Mouse (Mus musculus) retina, adult 2 months (tissue): ENCODE data around the gene Bahcc1.

ENCODE experiments used
- DNase-seq: peaks from one replicate; pipeline ENCODE4 v3.0.0-alpha.2; 2012; ENCODE audit warnings: low read depth, low spot score

The Bahcc1 gene

DNA sequence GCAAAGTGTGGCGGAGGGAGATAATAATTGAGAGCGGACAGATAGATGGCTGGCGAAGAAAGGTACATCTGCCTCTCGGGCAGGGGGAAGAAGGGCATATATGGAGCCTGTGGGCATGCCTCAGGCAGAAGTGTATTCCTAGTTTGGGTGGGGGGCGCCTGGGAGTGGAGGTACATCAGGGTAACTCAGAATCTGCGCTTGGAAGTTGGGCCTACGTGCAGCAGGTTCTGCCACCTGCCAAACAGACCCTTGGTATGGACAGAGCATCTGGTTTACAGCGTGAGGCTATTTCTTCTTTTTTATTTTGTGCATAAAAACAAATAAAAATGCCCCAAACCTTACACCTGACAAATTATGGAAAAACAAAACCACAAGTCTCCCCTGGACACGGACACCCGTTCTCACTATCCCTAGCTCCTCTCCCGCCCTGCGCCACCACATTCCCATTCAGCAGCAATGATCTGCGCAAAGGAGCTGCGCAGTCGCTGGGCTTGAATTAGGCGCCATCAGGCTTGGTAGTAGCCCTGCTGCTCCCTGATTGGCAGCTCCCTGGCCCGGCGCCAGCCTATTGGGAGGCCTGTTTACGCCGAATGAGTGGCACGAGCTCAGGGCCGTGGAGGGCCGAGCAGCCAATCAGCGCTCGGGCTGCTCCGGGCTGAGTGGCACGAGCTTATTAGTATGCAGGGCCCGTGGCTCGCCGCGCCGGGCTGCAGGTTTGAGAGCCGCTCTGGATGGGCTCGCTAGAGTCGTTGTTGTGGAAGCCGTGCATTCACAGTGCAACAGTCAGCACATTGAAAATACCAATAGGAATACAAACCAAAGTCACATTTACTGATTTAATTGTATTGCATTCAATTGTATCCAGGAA lies at the start of gene Bahcc1:
Bahcc1 (plus strand) TSS at position 718 of the 868 bp plus-strand sequence.
- peak; percentile 96 for DNase-seq

DNA sequence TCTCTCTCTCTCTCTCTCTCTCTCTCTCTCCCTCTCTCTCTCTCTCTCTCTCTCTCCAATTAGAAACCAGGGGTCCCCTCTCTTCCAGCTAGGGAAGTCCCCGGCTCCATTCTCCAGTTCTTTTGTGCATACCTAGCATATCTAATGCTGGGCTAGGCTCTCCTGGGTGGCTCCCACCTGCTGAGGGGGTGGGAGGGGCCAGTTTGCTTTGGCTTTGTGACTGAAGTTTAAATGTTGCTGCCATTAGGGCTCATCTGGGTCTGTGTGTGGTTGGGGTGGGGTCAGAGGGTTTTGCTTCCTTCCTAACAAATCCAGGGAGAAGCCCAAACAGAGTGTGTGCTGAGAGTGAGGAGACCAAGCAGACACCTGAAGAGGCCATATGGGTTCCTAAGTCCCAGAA lies 49.6 kb upstream of the Bahcc1 start:
- no peak for DNase-seq

DNA sequence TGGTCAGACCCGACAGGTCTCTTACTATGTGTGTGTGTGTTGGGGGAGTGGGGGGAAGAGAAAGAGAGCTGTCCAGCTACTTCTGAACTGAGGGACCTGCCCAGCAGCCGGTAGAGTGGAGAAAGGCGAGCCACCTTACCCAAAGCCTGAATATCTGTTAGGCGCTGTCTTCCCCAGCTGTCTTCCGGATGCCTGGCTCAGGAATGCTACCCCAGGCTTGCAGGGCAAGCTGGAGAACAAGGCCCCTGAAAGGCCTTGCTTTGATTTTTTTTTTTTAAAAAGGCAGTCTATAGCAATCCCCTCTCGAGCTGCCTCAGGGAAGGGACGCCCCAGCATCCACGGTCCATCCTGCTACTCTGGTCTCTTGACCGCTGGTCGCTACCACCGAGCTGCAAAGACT lies 49.0 kb upstream of the Bahcc1 start:
- DNase-seq = no peak

DNA sequence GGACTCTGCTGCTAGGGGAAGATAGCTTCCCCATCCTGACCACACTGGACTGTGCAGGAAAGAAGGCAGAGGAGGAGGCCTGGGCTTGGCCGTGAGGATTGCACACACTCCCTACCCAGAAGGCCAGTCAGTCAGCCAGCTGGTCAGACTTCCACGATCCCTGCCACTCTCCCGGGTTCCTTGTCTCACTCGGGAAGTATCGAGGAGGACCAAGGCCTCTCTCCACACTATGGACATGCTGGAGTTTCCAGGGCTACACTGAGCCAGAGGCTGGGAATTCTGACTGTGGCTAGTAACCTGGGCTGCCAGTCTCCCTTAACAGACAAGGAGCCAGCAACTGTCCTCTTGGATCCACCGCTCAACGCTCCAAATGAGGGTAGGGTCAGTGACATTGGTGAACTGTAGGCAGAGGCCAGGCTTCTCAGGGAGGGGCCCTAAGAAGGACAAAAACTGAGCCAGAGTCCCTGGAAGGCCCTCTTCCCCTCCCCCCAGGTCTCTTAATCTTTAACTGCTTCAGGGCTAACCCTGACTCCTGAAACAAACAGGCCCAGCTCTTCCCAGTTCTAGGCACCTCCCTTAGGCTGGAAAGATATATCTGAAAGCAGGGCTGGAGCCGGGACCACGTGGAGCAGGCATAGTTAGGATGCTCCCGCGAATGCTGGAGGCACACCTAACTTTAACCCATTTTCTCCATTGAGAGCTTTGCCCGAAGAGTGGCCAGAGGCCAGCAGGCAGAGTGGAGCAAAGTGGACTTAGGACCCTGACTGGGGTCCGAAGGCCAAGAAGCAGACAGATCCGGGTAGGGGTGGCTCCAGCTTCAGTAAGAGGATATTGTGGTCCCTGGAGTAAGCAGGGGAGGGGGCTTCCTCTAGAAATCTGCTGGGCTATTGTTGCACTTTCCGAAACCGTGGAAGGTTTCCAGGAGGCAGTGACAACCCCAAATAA lies 48.1 kb upstream of the Bahcc1 start:
- DNase-seq = no peak

DNA sequence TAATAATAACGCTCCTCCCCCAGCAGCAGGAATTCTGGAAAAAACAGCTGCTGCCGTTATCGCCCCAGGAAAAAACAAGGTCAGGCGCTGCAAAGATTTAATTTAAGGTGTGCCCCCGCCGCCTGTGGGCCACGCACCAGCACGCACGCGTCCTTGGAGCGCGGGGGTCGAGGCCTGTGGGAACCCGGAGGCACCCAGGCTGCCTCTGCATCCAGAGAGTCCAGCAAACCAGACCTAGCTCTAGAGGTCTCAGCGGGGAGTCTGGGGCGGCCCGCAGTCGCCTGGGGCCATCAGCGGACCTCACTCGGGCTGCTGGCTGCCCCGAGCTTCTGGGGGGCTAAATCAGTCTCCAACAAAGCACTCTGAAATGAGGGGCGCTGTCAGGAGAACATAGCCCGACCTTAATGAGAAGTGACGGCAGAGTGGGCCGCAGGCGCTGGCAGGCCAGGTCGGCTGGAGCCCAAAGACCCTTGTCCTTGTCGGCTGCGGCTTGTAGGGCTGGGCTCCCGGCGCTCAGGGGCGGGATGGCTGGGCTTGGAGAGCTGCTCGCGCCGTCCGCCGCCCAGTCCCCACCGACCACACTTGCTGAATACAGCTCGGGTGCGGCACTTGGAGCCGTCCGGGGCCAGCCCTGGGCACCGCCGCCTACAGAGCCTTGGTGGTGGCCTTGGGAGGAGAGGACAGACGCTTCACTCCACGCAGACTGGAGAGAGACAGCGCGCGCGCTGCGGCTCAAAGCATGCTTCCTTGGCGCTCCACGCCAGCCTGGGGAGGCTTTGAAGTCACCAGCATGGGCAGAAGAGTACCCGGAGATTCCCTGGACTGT lies 47.2 kb upstream of the Bahcc1 start:
- no peak for DNase-seq

DNA sequence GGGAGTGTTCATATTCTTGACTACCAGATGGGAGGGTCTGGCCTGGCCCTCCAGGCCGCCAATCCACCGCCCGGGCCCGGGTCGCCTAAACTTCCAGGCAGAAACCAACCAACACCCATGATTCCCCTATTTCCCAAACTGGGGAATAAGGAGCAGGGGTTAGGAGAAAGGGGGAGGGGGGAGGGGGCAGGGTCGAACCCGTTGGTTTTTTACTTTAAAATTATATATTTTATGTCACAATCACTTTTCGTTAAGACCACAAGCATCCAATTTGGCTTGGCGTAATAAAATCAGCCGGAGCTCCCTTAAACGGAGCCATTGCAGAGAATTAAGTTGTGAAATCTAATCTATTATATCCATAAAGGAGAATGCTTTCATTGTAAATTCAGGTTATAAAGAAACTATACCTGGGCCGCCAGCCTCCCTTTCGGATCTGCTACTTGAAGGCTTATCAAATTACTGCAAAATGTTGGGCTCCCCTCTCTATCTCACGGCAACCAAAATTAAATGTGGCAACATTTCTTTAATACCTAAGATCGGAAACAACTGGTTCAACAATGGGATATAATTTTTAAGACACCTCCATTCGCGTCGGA lies 46.5 kb upstream of the Bahcc1 start:
- DNase-seq = no peak

DNA sequence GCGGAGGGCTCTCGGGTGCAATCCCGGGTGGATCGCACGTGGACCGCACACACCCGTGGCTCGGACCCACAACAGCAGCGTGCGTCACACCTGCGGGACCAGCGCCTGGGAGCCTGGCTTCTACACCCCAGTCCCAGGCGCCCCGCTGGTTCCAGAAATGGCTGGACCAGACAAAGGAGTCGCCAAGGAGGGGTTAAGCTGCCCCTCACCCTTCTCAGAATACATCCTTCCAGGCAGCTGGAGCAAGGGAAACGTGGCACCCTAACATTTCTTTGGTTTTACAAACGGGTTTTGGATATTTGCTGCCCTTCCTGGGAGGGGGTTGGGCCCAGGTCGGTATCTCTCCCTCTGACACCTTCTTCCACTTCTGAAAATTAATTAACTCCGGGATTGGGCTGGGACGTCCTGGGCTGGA lies 45.9 kb upstream of the Bahcc1 start:
- DNase-seq = no peak

DNA sequence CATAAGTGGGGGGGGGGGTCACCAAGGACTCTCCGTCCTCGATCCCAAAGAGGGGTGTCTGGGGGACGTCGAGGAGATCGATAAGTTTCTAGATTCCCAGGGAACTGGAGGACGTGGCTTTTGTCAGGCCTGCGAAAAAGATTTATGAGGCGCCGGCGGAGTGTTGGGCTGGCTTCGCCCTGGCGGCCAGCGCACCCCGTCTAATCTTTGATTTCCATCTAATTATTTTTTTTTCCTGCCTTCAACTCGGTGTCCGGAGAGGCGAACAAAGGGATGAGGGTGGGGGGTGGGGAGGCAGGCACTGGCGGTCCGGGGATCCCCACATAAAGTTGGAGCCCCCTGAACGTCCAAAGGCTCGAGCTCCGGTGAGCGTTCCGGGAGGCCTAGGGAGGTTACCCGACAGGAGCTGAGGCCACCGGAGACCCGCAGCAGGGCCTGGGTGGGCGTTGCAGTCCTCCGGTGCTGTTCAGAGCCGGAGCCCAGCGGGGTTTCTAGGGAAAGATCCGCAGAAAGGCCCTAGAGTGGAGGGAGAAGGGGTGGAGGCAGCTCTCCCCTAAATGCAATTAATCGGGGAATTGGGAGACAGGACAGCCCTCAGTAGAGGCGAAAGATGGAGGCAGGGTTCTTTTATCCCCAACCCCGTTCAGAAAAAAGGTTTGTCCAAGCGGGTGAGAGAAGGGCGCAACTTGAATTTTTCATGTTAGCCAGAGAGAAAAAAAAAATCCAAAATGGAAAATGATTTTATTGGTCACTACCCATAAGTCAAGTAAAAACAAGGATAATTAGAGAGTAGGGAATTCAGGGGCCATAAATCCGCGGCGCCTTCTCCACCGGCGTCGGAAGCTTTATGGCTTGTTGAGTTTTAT lies 45.3 kb upstream of the Bahcc1 start:
- DNase-seq = no peak

DNA sequence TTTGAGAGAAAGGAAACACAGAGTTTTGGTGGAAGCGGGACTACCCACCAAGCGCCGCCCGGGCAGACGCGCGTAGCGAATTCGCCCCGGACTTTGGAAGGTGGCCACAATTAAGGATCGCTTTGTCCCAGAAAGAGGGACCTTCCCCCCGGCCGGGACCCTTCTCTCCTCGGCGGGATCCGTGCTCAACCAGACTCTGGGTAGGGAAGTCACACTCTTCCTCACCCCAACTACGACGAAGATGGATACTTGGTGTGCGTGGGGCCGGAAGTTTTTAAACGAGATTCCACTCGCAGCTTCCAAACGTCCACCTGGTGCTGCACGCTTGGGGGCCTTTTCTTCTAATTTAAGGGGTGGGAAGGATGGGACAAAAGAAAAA lies 44.7 kb upstream of the Bahcc1 start:
- no peak for DNase-seq

DNA sequence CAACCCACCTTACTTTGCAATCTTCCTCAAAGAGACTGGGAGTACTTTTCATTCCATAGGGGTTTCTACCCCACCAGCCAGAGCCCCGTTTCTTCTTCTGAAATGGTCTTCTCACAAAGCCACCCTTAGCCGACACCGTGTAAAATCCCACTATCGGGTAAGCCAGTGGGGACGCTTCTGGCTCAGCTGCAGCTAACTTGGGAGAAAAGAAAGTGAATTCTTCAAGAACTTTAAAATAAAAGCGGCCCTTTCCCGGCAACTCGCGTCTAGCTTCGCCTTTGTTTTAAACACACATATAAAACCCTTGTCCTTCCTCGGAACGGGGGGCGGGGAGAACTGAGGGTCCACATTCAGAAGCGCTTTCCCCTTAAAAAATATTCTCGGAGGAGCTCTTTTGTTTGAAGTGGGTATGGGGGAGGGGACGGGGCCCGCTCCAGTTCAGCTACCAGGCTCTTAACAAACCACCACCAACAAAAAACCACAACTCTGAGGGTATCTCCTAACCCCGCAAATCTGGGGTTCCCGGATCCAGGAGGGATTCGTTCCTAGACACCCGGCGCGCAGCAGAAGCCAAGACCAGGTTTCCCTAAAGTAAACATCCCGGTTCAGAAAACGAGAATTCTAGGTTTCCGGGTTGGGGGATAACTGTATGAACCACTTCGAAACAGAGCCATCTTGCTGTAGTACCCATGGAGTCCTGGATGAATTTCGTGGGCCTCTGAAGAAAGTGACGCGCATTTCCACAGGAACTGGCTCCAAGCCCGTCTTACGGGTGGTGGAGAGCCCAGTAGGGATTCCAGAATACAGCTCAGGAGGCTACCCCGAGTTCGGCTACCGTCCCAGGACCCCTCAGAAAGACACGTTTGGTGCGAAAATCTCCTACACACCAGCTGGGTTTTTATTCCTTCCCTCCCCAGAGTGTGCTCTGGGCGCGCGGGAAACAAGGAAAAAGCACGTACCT lies 44.0 kb upstream of the Bahcc1 start:
- DNase-seq = no peak

DNA sequence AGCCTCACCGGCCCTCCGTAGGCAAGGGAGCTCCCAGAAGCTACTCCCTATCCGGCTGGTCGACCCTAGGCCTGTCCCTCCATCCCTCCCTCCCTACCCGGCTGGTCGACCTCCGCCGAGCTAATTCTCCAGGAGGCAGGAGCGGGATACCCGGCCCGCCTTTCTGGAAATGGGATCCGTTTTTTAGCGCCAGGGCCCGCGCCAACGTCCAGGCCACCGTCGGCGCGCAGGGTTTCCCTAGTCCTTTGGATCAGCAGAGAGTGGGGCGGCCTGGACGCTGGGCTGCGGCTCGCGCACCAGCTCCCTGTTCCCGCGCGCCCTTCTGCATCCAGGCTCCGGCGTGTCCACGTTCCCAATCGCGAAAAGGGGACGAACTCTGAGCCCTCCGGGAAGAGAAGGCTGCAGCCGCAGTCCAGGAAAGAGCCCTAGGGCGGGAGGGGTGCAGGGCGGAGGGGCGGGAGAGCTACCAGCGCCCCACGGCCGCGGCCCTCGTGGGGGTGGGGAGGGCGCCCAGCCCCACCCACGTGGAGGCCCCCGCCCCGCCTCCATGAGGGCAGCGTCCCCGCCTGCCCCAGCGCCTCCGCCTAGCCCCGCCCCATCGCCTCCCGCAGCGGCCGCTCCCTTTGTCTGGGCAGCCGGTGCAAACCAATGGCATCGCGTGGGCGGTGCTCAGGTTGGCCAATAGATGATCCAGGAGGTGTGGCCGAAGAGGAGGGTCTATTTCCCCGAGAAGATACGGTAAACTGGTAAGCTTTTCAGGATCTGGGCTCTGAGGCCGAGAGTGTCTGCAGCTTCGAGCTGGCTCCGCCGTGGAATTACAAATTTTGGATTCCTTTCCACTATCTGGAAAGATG lies 43.1 kb upstream of the Bahcc1 start:
- peak; percentile 65 for DNase-seq

DNA sequence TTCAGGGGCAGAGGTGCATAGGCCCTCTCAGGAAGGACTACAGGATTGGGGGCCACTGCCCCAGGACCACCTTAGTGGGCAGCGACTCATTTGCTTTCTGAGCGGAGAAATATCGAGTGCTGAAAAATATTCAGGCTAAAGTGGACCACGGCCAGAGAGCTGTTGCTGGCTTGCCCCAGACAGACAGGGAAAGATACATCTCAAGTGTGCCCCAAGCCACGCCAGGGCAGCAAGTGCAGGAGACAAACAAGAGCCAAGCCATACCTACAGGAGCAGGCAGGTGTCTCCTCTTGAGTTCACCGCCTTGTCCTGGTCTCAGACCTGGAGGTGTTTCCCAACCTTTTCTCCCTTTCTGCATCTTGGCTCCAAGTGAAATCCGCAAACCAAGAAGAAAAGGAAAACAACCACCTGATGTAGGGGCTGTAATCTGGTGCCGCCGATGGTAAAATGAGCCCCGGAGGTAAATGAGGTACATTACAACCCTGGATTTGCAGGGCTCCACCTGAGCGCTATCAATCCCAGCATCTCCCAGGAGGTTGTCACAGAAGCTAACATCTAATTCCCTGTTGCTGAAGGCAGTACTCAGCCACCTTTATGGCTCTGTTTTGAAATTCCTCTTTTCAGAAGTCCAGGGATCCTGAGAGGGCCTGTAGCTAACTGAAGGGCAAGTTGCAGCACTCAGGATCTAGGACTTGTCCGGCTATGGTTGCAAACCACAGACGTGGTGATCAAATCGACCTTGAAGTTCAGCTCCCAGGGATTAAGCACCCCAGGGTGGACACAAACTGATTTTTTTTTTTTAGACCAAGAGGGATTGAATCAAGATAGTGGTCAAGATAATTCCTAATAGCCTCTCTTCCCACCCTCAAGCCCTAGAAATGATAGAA lies 42.0 kb upstream of the Bahcc1 start:
- DNase-seq = no peak

DNA sequence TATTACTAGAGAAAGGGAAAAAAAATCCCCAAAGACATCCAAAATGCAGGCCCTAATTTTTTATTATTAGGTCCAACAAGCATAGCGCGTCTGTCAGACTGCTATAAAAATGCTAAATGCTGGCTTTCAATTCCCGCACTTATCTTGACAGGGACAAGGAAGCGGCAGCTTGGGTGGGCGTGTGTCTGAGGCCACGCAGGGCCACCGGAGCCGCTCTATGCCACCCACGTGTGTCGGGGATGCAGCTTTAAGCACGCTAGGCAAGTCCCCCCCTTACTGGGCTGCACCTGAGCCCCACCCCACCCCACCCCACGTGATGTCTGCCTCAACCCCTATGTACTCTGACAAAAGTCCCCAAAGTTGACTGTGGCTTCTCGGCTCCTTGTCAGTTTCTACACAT lies 33.9 kb upstream of the Bahcc1 start:
- no peak for DNase-seq

DNA sequence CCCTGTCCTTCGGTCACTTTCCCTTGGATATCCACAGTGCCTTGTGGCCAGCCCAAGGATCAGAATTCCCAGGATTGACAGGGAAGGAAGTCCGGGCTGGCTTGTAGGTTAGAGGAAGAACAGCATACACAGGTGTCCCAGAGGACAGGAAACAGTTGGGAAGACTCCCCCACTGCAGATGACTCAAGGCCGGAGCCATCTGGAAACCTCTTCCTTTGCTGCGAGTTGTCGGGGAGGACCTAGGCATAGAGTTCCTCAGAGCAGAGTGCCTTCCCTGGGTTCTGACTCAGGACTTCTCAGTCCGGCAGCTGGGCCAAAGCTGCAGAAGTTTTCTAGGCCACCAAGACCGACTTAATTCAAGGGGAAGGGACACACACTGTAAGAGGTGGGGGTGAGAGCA lies 33.0 kb upstream of the Bahcc1 start:
- DNase-seq = no peak

DNA sequence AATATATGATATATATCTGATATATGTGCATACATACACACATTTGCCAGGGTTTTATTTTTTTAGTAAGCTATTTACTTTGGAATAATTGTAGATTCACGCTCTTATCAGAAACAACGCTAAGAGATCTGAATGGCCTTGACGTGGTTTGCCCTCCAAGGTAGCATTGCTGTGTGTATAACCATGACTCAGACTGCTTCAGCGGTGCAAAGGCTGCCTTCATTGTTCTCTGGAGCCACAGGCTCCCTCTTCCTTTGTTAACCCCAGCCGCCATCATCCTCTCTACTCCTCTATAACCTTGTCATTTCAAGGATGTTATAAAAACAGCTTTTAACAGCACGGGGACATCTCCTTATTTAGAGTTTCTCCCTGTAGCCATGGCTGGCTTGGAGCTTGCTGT lies 32.1 kb upstream of the Bahcc1 start:
- no peak for DNase-seq

DNA sequence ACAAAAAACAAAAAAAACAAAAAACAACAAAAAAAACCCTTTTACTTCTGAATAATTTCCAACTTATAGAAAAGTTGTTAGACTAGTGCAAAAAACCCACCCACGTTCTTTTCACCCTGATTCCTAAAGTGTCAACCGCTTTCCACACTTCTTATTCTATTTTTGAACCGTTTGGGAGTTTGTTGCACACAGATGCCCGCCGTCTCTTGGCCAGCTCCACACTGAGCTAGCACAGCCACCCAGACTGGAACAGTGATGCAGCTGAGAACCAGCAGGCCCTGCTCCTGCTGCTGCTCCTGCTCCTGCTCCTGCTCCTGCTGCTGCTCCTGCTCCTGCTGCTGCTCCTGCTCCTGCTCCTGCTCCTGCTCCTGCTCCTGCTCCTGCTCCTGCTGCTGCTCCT lies 28.5 kb upstream of the Bahcc1 start:
- DNase-seq = no peak

DNA sequence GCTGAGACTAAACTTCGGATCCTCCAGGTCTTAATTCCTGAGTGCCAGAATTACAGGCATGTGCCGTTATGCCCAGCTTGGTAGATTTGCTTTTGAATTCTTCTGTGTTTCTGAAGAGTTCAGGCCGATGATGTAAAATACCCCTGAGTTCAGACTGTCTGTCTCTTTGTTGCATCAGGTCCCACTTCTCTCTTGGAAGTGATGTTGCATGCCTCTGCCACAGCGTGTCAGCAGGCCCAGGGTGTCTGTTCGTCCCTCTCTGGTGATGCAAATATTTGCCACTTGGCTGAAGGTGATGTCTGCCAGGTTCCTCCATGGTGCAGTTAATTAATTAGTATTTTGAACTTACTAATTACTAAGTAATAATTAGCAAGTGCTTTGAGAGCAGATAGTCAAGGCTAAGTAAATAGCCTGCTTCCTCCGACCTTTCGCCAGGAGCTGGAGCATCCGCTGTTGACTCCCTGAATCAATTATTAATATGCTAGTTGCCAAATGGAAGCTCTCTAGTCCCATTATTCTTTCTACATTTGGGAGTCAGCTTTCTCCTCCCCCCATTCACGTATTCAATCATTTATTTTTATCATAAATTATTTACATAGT lies 26.6 kb upstream of the Bahcc1 start:
- DNase-seq = no peak
